Mouse (Mus musculus): ENCODE measurements around the gene Exo1. TPM values are rescaled to one million over a fixed set of nuclear protein-coding genes. Genes with fewer than 3 reads are reported as not detected.

Exo1 gene
- polyA plus RNA-seq, 1 experiment: 27.6 TPM

- no peak for TF ChIP-seq POLR2A (IDR thresholded peaks at IDR 0.05; ENCODE audit: low read depth, low read length)
- no peak for TF ChIP-seq CTCF (IDR thresholded peaks at IDR 0.05; ENCODE audit: borderline replicate concordance, insufficient read depth, low read length)
- Histone ChIP-seq H3K27ac (ENCODE audit: insufficient read depth, low read length) (no peak overlapping the region), H3K4me1 (ENCODE audit: control insufficient read depth, insufficient read depth, low read length) (no peaks in the 10 kb centered on the region), H3K4me3 (ENCODE audit: insufficient read depth, low read length) (no peak overlapping the region)
These were observed 31.7 kb downstream of the Exo1 start for GRCm38 (mm10) chr1:175912038-175912437.

GRCm38 (mm10) chr1:175913728-175914303 is 33.4 kb downstream of the Exo1 start:
- Histone ChIP-seq H3K4me1 (ENCODE audit: control insufficient read depth, insufficient read depth, low read length) (no peaks in the 10 kb centered on the region), H3K27ac (ENCODE audit: insufficient read depth, low read length) (no peak overlapping the region), H3K4me3 (ENCODE audit: insufficient read depth, low read length) (no peak overlapping the region)
- TF ChIP-seq POLR2A (IDR thresholded peaks at IDR 0.05; ENCODE audit: low read depth, low read length) (no peak), CTCF (IDR thresholded peaks at IDR 0.05; ENCODE audit: borderline replicate concordance, insufficient read depth, low read length) (no peak)

- H3K4me1 ChIP-seq (ENCODE audit: control insufficient read depth, insufficient read depth, low read length): no peaks in the 10 kb centered on the region
- TF ChIP-seq CTCF (IDR thresholded peaks at IDR 0.05; ENCODE audit: borderline replicate concordance, insufficient read depth, low read length) (no peak), POLR2A (IDR thresholded peaks at IDR 0.05; ENCODE audit: low read depth, low read length) (no peak)
- H3K4me3 ChIP-seq (ENCODE audit: insufficient read depth, low read length): no peak within 1 kb of the TSS
- no peak within 1 kb of the TSS for H3K27ac ChIP-seq (ENCODE audit: insufficient read depth, low read length)
These were observed 39.6 kb downstream of the Exo1 start, which contains the start of gene Gm38100 for GRCm38 (mm10) chr1:175920029-175920428. Gene Gm38100 (plus strand): TSS chr1:175920329.

- no peaks in the 10 kb centered on the region for H3K4me1 ChIP-seq (ENCODE audit: control insufficient read depth, insufficient read depth, low read length)
- H3K27ac ChIP-seq (ENCODE audit: insufficient read depth, low read length): no peak overlapping the region
- TF ChIP-seq CTCF (IDR thresholded peaks at IDR 0.05; ENCODE audit: borderline replicate concordance, insufficient read depth, low read length) (no peak), POLR2A (IDR thresholded peaks at IDR 0.05; ENCODE audit: low read depth, low read length) (no peak)
- H3K4me3 ChIP-seq (ENCODE audit: insufficient read depth, low read length): no peak overlapping the region
These were observed 40.7 kb downstream of the Exo1 start for GRCm38 (mm10) chr1:175921091-175921490.

- Histone ChIP-seq H3K27ac (ENCODE audit: insufficient read depth, low read length) (no peak overlapping the region), H3K4me3 (ENCODE audit: insufficient read depth, low read length) (no peak overlapping the region), H3K4me1 (ENCODE audit: control insufficient read depth, insufficient read depth, low read length) (no peaks in the 10 kb centered on the region)
- TF ChIP-seq POLR2A (IDR thresholded peaks at IDR 0.05; ENCODE audit: low read depth, low read length) (no peak), CTCF (IDR thresholded peaks at IDR 0.05; ENCODE audit: borderline replicate concordance, insufficient read depth, low read length) (0 out of 2 replicates have a peak, but pooled peaks have one; percentile 31)
These were observed 43.7 kb downstream of the Exo1 start for GRCm38 (mm10) chr1:175923848-175924787.

GRCm38 (mm10) chr1:175931391-175931790 is 51.0 kb downstream of the Exo1 start:
- Histone ChIP-seq H3K4me3 (ENCODE audit: insufficient read depth, low read length) (no peak overlapping the region), H3K27ac (ENCODE audit: insufficient read depth, low read length) (no peak overlapping the region), H3K4me1 (ENCODE audit: control insufficient read depth, insufficient read depth, low read length) (no peaks in the 10 kb centered on the region)
- TF ChIP-seq POLR2A (IDR thresholded peaks at IDR 0.05; ENCODE audit: low read depth, low read length) (no peak), CTCF (IDR thresholded peaks at IDR 0.05; ENCODE audit: borderline replicate concordance, insufficient read depth, low read length) (no peak)

- H3K4me1 ChIP-seq (ENCODE audit: control insufficient read depth, insufficient read depth, low read length): no peaks in the 10 kb centered on the region
- TF ChIP-seq POLR2A (IDR thresholded peaks at IDR 0.05; ENCODE audit: low read depth, low read length): no peak
- TF ChIP-seq CTCF (IDR thresholded peaks at IDR 0.05; ENCODE audit: borderline replicate concordance, insufficient read depth, low read length): no peak
- no peak overlapping the region for H3K27ac ChIP-seq (ENCODE audit: insufficient read depth, low read length)
- H3K4me3 ChIP-seq (ENCODE audit: insufficient read depth, low read length): no peak overlapping the region; the same call in 1 of the 2 replicates
These were observed 55.9 kb downstream of the Exo1 start for GRCm38 (mm10) chr1:175936282-175936737.

- Histone ChIP-seq H3K4me1 (ENCODE audit: control insufficient read depth, insufficient read depth, low read length) (no peaks in the 10 kb centered on the region), H3K4me3 (ENCODE audit: insufficient read depth, low read length) (no peak overlapping the region), H3K27ac (ENCODE audit: insufficient read depth, low read length) (no peak overlapping the region)
- TF ChIP-seq CTCF (IDR thresholded peaks at IDR 0.05; ENCODE audit: borderline replicate concordance, insufficient read depth, low read length): no peak
- TF ChIP-seq POLR2A (IDR thresholded peaks at IDR 0.05; ENCODE audit: low read depth, low read length): no peak
These were observed 58.4 kb downstream of the Exo1 start for GRCm38 (mm10) chr1:175938731-175939130.

GRCm38 (mm10) chr1:175943168-175943567 is 62.8 kb downstream of the Exo1 start:
- TF ChIP-seq POLR2A (IDR thresholded peaks at IDR 0.05; ENCODE audit: low read depth, low read length): no peak
- no peak for TF ChIP-seq CTCF (IDR thresholded peaks at IDR 0.05; ENCODE audit: borderline replicate concordance, insufficient read depth, low read length)
- H3K4me1 ChIP-seq (ENCODE audit: control insufficient read depth, insufficient read depth, low read length): no peaks in the 10 kb centered on the region
- H3K4me3 ChIP-seq (ENCODE audit: insufficient read depth, low read length): no peak overlapping the region
- H3K27ac ChIP-seq (ENCODE audit: insufficient read depth, low read length): no peak overlapping the region
